Mouse (Mus musculus) hematopoietic stem cell, adult 5-6 weeks (primary cell): Measurements from ENCODE around the gene Arhgap23. TPM values are rescaled to one million over a fixed set of nuclear protein-coding genes. Genes with fewer than 3 reads are reported as not detected.

ENCODE experiments used
- ATAC-seq, 2 experiments: fragments of 125-278 bp in 1 of 2; replicated peaks in 1 of 2; 2 replicates each; pipeline ENCODE4 v1.8.0; 2016 to 2017; ENCODE audit warnings: inconsistent platforms in 2 of 2, mild to moderate bottlenecking in 2 of 2, moderate number of reproducible peaks in 2 of 2, low read depth in 1 of 2, moderate TSS enrichment in 1 of 2; ENCODE audit not compliant: low FRiP score in 2 of 2, poor library complexity in 2 of 2, severe bottlenecking in 2 of 2, insufficient read depth in 1 of 2, low TSS enrichment in 1 of 2
- total RNA-seq: library from RNA; stranded (forward); fragments of 172-1452, 232-1000 nt; gene quantifications from 2 replicates; pipeline ENCODE4 v1.2.3, GENCODE M21; 2017

Gene Arhgap23
- total RNA-seq, 1 experiment from 2014 or later = 11.4 TPM

DNA sequence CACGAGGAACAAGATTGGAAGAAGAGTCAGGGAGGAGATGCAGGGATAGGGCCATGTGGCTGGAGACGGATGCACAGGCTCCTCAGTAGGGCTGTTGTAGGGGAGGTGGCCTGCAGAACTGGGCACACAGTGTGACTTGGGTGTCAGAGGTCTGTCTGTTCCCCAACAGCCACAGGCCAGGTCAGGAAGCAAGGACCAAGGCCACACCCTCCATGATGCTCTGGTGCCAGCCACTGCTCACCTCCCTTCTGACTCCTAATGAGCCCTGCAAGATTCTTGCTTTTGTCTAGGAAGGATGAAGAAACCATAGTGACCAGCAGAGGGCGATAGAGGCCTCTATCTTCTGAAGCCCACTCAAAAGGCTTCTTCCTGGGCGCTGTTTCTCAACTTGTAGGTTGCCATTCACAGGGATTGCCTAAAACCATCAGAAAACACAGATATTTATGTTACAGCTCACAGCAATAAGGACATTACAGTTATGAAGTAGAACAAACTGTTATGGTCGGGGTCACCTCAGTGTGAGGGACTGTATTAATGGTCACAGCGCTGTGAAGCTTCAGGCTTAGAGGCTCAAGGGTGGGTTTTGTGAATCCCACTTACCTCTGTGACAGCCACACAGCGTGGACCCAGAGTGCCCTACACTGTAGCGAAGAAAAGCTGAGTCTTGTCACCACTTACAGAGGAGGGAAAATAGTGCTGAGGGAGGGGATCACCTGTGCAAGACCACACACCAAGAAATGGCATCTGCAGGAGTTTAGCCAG lies 61.2 kb downstream of the Arhgap23 start:
- peak; percentile 58 to 73; a peak in 3 of 4 replicates for ATAC-seq

GRCm38 (mm10) chr11:97477431-97477830 lies 62.1 kb downstream of the Arhgap23 start:
- no peak for ATAC-seq

GRCm38 (mm10) chr11:97478345-97478744 lies 63.0 kb downstream of the Arhgap23 start:
- ATAC-seq = no peak

DNA sequence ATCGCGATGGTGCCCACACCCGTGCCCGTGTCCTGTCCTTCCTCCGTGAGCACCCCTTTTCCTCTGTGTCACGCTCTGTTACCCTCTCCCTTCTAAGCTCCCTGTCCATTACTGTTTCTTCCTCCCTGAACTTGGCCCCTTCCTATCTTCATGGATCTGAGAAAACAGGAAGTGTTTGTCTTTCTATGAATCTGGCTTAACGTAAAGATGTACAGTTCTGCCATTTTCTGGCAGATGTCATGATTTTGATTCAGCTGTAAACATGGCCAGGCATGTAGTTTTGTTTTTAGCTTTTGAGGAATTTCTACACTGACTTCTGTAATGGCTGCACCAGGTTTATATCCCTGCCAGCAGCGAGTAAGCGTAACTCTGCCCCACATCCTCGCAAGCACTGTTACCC lies 63.8 kb downstream of the Arhgap23 start:
- no peak for ATAC-seq

GRCm38 (mm10) chr11:97479824-97480223 lies 64.5 kb downstream of the Arhgap23 start:
- ATAC-seq = no peak

DNA sequence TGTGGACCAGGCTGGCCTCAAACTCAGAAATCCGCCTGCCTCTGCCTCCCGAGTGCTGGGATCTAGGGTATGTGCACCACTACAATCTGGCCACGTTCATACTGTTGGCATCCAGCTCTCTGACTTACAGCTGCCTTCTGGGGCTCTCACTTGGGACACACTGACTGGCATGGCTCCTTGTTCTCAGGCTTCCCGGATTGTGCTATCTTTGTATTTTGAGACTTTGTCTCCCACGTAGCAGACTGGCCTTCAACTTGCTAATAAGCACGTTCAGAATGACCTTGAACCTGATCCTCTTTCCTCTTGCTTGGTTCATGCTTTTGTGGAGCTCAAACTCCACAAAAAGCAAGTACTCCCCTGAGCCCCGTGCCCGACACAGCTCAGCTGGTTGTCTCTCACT lies 70.3 kb downstream of the Arhgap23 start:
- ATAC-seq = no peak

GRCm38 (mm10) chr11:97487656-97488055 lies 72.3 kb downstream of the Arhgap23 start:
- no peak for ATAC-seq

- ATAC-seq = peak; percentile 75 to 81
Measured at GRCm38 (mm10) chr11:97489589-97490324, 74.4 kb downstream of the Arhgap23 start.

- no peak for ATAC-seq
Measured at GRCm38 (mm10) chr11:97491640-97492039, 76.3 kb downstream of the Arhgap23 start.

GRCm38 (mm10) chr11:97492836-97493235 lies 77.5 kb downstream of the Arhgap23 start:
- no peak for ATAC-seq

DNA sequence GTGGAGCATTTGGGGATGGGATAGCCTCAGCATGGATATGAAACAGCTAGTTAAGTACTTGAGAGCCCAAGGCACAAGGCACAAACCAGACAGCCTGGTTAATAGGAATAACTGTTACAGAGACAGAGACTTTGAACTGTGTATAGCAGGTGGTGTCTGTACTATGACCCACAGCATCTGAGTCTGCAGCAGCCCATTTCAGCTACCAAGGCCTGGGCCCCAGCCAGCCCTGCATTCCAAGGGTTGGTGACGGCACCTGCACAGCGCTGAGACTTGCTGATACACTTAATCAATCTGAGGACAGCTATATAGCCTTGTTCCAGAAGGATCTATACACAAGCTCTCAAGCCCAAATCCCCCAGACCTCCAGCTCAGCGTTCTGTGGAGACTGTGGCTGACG lies 82.2 kb downstream of the Arhgap23 start:
- ATAC-seq = no peak

- ATAC-seq = no peak
Measured at GRCm38 (mm10) chr11:97499865-97500719, 84.8 kb downstream of the Arhgap23 start, which contains the start of gene 4933428G20Rik. Gene 4933428G20Rik, minus strand, starts transcription at chr11:97500340.

- ATAC-seq = no peak
Measured at GRCm38 (mm10) chr11:97500720-97501448, 85.6 kb downstream of the Arhgap23 start.

DNA sequence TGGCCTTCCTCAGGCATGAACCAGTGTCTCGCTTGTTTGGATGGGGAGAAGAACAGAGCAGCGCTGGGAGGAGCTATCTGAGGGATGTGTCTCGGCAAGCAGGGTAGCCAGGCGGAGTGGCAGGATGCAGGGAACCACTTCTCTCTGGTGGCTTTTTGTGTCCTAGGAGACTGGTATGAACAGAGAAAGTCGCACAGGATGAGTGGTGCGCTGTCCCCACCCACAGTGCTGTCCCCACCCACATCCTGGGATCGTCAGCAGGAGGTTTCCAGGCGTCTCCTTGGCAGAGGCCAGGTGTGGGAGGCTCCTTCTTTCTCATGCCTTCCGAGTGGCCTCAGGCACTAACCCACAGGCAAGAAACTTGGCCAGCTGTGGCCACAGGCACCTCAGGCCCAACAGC lies 87.0 kb downstream of the Arhgap23 start:
- ATAC-seq = no peak

GRCm38 (mm10) chr11:97502846-97503245 lies 87.5 kb downstream of the Arhgap23 start:
- no peak for ATAC-seq

DNA sequence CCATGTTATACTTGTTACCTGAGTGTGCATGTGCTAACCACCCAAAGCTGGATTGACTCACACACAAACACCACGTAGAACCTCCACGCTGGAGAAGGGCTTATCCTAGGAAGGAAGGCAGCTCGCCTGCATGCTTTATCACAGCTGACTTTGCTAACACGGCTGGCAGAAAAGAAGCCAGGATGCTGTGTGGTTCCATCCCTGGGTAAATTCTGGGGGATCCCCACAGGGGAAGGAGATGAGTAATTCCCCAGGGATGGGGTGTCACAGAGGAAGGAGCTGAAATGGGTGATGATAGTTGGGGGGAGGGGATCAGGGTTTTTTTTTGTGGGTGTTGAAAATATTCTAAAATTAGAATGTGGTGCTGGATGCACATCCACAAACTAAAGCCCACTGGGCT lies 90.5 kb downstream of the Arhgap23 start:
- no peak for ATAC-seq

DNA sequence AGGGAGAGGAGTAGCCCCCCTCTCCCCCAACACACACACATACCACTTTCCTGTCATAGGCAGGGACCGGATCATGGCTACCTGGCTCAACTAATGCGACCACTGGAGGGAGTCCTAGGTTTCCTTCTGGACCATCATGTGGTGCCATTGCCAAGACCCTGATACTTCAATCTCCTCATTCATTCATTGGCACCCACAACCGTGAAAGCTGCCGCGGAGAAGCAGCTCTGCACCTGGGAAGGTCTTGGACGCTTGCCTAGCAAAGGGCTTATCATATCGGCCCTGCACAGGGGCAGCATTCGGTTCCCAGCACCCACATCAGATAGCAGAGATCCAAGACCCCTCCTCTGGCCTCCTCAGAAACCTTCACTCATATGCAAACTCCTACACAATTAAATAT lies 91.0 kb downstream of the Arhgap23 start:
- ATAC-seq = no peak
